Mouse (Mus musculus): Measurements from ENCODE around the gene Lingo2. TPM values are rescaled to one million over a fixed set of nuclear protein-coding genes. Genes with fewer than 3 reads are reported as not detected.

Gene Lingo2
- total RNA-seq, 1 experiment, result 0.09 TPM

DNA sequence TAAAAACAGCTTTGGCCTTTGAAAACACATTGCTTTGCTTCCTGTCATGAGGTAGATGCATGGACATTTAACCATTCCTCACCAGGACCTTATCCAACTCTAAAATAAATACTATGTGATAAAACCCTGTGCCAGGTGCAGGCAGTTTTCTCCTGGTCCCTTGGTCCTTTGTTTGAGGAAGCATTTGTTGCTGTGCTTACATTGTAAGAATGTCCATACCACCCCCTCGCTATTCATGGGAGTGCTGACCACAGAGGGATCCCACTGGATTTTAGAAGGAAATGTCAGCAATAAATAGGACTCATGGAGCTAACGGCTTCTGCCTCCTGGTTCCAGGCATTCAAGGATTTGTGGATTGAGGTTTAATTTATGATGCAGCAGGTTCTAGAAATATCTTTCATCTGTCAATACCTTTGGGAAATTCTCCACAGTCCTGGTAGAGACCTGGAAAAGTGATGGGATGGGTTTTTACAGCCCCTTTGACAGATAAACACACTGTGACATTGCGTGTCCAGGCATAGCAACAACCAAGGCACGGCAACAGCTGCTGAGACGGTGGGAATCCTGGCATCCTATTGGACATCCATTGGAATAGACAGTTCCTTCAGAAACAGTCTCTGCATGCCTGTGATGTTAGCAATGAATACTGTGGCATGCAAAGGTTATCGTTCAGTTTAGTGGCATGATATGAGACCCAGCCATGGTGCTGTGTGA is 1143.9 kb downstream of the Lingo2 start:
- Histone ChIP-seq H3K4me1 (ENCODE audit: control insufficient read depth in 2 of 2, insufficient read depth in 2 of 2, low read length in 2 of 2, poor library complexity in 1 of 2) (no peaks in the 10 kb centered on the region), H3K36me3 (ENCODE audit: control insufficient read depth, insufficient read depth, low read length, poor library complexity, severe bottlenecking) (no peaks in the 10 kb centered on the region), H3K9me3 (ENCODE audit: control insufficient read depth, insufficient read depth, low read depth, low read length) (no peaks in the 10 kb centered on the region), H3K27ac (ENCODE audit: insufficient read depth, low read depth, low read length, poor library complexity, severe bottlenecking) (no peak overlapping the region), H3K9ac (ENCODE audit: insufficient read depth, low read depth, low read length, poor library complexity, severe bottlenecking) (no peak overlapping the region), H3K4me3 (ENCODE audit: insufficient read depth in 1 of 2, low read depth in 1 of 2, low read length in 2 of 2, poor library complexity in 1 of 2, severe bottlenecking in 1 of 2) (no peak overlapping the region)
- no peak for DNase-seq (ENCODE audit: low read depth, low spot score)
- in situ Hi-C loops (cut with MboI; ENCODE audit: low sequenced_read_pairs in 2 of 2, unreplicated experiment in 2 of 2), result no loop called here
- TF ChIP-seq MAFK (IDR thresholded peaks at IDR 0.05; ENCODE audit: insufficient read depth, low read depth, low read length), result no peak
- no peak for TF ChIP-seq CHD2 (IDR thresholded peaks at IDR 0.05; ENCODE audit: low read depth, low read length)
- no peak for TF ChIP-seq HCFC1 (IDR thresholded peaks at IDR 0.05; ENCODE audit: borderline replicate concordance, insufficient read depth, low read length)
- TF ChIP-seq ZNF384 (IDR thresholded peaks at IDR 0.05; ENCODE audit: low read depth, low read length), result no peak
- TF ChIP-seq ZC3H11A (IDR thresholded peaks at IDR 0.05; ENCODE audit: borderline replicate concordance, low read depth, low read length), result no peak

DNA sequence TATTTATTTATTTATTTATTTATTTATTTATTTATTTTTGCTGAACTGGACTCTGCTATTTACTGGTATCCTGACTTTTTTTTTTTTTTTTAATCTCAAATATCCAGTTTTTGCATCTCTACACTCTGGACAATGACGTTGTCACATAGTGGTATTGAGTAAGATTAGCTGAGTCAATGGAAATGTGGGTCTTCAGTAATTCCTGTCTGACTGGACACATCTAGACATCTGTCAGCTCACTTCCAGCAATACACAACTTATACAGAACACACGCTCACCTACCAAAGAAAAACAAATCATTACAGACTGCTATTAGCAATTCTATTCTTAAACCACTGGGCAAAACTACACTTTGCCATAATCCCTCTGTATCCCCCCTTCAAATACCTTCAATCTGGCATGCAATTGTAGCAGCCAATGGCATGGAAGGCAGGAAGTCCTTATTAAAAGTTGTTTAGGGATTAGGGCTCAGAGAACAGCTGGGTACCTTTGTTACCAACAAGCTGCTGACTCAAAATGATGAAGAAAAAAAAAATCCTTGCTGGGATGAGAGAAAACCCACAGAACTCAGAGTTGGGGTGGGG is 1144.6 kb downstream of the Lingo2 start:
- TF ChIP-seq HCFC1 (IDR thresholded peaks at IDR 0.05; ENCODE audit: borderline replicate concordance, insufficient read depth, low read length), result no peak
- TF ChIP-seq ZC3H11A (IDR thresholded peaks at IDR 0.05; ENCODE audit: borderline replicate concordance, low read depth, low read length), result no peak
- no peak for TF ChIP-seq ZNF384 (IDR thresholded peaks at IDR 0.05; ENCODE audit: low read depth, low read length)
- Histone ChIP-seq H3K4me1 (ENCODE audit: control insufficient read depth in 2 of 2, insufficient read depth in 2 of 2, low read length in 2 of 2, poor library complexity in 1 of 2) (no peaks in the 10 kb centered on the region), H3K4me3 (ENCODE audit: insufficient read depth in 1 of 2, low read depth in 1 of 2, low read length in 2 of 2, poor library complexity in 1 of 2, severe bottlenecking in 1 of 2) (no peak overlapping the region), H3K9ac (ENCODE audit: insufficient read depth, low read depth, low read length, poor library complexity, severe bottlenecking) (no peak overlapping the region), H3K9me3 (ENCODE audit: control insufficient read depth, insufficient read depth, low read depth, low read length) (no peaks in the 10 kb centered on the region), H3K27ac (ENCODE audit: insufficient read depth, low read depth, low read length, poor library complexity, severe bottlenecking) (no peak overlapping the region), H3K36me3 (ENCODE audit: control insufficient read depth, insufficient read depth, low read length, poor library complexity, severe bottlenecking) (no peaks in the 10 kb centered on the region)
- DNase-seq (ENCODE audit: low read depth, low spot score), result no peak
- in situ Hi-C loops (cut with MboI; ENCODE audit: low sequenced_read_pairs in 2 of 2, unreplicated experiment in 2 of 2), result no loop called here

DNA sequence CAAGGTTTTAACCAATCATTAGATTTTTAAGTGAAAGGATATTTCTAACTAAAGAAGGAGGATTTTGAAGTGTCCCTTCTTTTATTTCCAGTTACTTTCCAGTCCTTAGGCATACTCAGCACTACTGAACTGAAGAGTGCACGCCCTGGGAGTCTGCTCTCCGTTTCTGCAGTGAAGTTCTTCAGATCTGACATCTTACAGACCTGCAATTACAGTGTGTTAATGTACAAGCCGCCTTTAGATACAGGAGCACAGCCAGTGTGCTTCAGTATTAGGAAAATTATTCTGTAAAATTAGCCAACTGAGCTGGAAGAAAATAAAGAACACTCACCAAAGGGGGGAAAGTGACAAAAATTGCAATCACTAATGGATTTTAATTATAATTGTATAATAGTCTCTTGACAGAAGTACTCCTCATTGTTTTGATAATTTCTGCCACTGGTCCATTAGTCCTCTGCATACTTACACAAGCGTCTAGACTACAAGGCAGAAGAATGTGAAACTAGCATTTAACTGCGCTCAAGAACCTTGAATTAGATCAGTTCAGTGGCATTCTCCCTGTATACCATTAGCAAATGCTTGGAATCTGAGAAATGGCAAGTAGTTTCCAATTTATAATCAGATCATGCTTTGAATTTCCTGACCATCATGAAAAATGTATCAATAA is 1167.2 kb downstream of the Lingo2 start:
- H3K4me1 ChIP-seq (ENCODE audit: control insufficient read depth in 2 of 2, insufficient read depth in 2 of 2, low read length in 2 of 2, poor library complexity in 1 of 2), result no peaks in the 10 kb centered on the region
- H3K4me3 ChIP-seq (ENCODE audit: insufficient read depth in 1 of 2, low read depth in 1 of 2, low read length in 2 of 2, poor library complexity in 1 of 2, severe bottlenecking in 1 of 2), result no peak overlapping the region
- H3K9me3 ChIP-seq (ENCODE audit: control insufficient read depth, insufficient read depth, low read depth, low read length), result no peaks in the 10 kb centered on the region
- H3K36me3 ChIP-seq (ENCODE audit: control insufficient read depth, insufficient read depth, low read length, poor library complexity, severe bottlenecking), result no peaks in the 10 kb centered on the region
- DNase-seq (ENCODE audit: low read depth, low spot score), result no peak
- no peak overlapping the region for H3K27ac ChIP-seq (ENCODE audit: insufficient read depth, low read depth, low read length, poor library complexity, severe bottlenecking)
- no peak overlapping the region for H3K9ac ChIP-seq (ENCODE audit: insufficient read depth, low read depth, low read length, poor library complexity, severe bottlenecking)
- TF ChIP-seq CHD2 (IDR thresholded peaks at IDR 0.05; ENCODE audit: low read depth, low read length) (no peak), HCFC1 (IDR thresholded peaks at IDR 0.05; ENCODE audit: borderline replicate concordance, insufficient read depth, low read length) (no peak), ZC3H11A (IDR thresholded peaks at IDR 0.05; ENCODE audit: borderline replicate concordance, low read depth, low read length) (no peak)
- in situ Hi-C loops (cut with MboI; ENCODE audit: low sequenced_read_pairs in 2 of 2, unreplicated experiment in 2 of 2), result no loop called here

DNA sequence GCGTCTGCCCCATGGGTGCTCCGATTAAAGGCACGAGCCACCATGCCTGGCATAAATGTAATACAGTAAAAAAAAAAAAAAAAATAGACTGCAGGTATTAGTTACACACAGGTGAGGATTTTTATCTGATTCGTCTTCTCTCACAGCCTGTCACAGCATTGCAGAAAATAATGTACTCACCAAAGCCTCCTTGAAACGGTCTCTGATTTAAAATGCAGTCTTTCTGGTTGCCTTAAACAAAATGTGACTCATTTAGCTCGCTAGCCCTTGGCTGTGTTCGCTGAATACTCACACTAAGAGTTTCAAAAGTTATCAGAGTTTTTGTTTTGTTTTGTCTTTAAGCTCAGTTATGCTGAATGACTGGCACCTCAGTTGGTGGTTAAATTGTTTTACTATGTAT is 1180.7 kb downstream of the Lingo2 start:
- H3K36me3 ChIP-seq (ENCODE audit: control insufficient read depth, insufficient read depth, low read length, poor library complexity, severe bottlenecking), result no peaks in the 10 kb centered on the region
- H3K4me3 ChIP-seq (ENCODE audit: insufficient read depth in 1 of 2, low read depth in 1 of 2, low read length in 2 of 2, poor library complexity in 1 of 2, severe bottlenecking in 1 of 2), result no peak overlapping the region
- no peak overlapping the region for H3K27ac ChIP-seq (ENCODE audit: insufficient read depth, low read depth, low read length, poor library complexity, severe bottlenecking)
- no peaks in the 10 kb centered on the region for H3K4me1 ChIP-seq (ENCODE audit: control insufficient read depth in 2 of 2, insufficient read depth in 2 of 2, low read length in 2 of 2, poor library complexity in 1 of 2)
- no peak overlapping the region for H3K9ac ChIP-seq (ENCODE audit: insufficient read depth, low read depth, low read length, poor library complexity, severe bottlenecking)
- no peak for DNase-seq (ENCODE audit: low read depth, low spot score)
- TF ChIP-seq ZC3H11A (IDR thresholded peaks at IDR 0.05; ENCODE audit: borderline replicate concordance, low read depth, low read length), result no peak
- no peak for TF ChIP-seq HCFC1 (IDR thresholded peaks at IDR 0.05; ENCODE audit: borderline replicate concordance, insufficient read depth, low read length)
- no peak for TF ChIP-seq CHD2 (IDR thresholded peaks at IDR 0.05; ENCODE audit: low read depth, low read length)
- TF ChIP-seq MAFK (IDR thresholded peaks at IDR 0.05; ENCODE audit: insufficient read depth, low read depth, low read length), result no peak
- TF ChIP-seq ZNF384 (IDR thresholded peaks at IDR 0.05; ENCODE audit: low read depth, low read length), result no peak
- in situ Hi-C loops (cut with MboI; ENCODE audit: low sequenced_read_pairs in 2 of 2, unreplicated experiment in 2 of 2), result no loop called here
- H3K9me3 ChIP-seq (ENCODE audit: control insufficient read depth, insufficient read depth, low read depth, low read length), result no peaks in the 10 kb centered on the region

All from ES-E14 (cell line).